Mouse (Mus musculus) right cerebral cortex, postnatal 4 days (tissue): Measurements from ENCODE around the gene Mob3b.

ENCODE experiments used
- DNase-seq: peaks from one replicate; pipeline ENCODE4 v3.0.0-alpha.2; 2022

Mob3b gene

DNA sequence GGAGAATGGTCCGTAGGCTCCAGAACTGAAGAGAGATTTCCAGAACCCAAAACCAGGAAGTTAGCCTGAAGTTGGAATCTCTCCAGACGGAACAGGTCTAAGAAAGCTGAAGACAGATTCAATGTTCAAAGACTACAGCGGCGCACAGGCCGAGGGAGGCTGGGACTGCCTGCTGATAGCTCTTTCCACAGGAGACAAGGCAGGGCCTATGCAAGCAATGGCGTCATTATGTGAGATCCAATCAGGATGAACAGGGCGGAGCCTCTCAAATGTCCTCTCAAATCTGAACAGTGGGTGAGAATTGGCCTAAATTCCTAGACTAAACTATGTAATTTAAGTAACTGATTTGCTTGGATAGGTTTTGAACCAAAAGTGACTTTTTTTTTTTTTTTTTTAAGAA, 160.7 kb downstream of the Mob3b start:
- no peak for DNase-seq

DNA sequence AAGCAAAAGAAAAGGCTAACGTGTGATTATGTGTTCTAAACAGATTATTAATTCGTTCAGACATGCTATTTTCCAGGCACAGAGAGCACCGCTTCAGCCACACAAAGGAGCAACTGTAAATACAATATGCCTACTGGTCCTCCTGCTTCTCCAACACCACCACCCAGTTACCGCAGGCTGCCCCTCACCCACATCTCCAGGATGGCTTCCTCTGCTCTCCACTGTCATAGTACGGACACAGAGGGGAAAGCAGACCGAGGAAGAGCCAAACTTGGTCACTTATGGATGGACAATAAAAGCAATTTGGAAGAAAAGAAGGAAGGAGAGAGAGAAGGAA, 163.7 kb downstream of the Mob3b start:
- peak; percentile 14 for DNase-seq

GRCm38 (mm10) chr4:34992866-34993638, 164.2 kb downstream of the Mob3b start:
- peak; percentile 23 for DNase-seq

DNA sequence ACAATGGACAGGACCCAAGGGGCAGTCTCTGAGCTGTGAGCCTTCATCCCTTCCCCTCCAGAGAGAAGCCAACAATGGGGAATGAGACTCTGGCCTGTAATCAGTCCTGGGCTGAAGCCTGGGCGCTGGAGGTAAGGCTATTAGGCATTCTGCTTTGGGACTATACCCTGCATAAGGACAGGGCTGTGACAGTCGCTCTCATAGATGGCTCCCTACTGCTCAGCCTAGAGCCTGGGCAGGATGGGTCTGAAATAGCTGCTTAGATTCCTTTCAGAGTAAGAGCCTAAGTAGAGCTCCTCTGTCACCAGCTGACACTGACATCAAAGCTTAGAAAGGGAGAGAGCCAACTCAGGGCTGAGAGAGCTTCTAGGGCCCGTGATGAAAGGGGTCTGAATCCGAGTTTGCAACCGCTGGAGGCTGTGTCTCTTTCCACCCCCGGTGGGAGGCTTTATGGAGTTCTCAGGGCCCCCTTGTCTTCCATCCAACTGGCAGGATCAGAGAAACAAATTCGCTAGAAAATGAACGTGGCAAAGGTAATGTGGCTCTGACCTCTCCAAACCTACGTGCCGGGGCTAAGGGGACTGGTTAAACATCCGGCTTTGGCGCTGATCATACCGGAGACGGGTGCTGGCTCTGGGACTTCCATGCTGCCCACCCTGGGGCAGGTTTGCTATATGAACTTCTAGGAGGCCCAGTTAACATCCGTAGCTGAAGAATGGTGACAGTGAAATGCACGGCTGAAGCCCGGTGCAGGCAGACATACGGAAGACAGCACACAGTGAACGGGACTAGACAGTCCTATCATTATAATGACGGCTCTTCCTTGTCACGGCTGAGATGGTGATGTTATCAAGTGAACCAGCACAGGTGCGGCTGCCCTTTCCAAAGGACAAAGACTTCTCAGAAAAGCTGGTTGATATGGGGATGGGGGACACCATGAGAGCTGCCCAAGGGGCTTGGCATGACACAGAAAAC, 165.1 kb downstream of the Mob3b start:
- DNase-seq, result no peak

- no peak for DNase-seq
Observed at GRCm38 (mm10) chr4:34991116-34991515, 166.2 kb downstream of the Mob3b start.

- DNase-seq, result no peak
Observed at GRCm38 (mm10) chr4:34990659-34991058, 166.6 kb downstream of the Mob3b start.

- no peak for DNase-seq
Observed at GRCm38 (mm10) chr4:34987568-34987967, 169.7 kb downstream of the Mob3b start.

DNA sequence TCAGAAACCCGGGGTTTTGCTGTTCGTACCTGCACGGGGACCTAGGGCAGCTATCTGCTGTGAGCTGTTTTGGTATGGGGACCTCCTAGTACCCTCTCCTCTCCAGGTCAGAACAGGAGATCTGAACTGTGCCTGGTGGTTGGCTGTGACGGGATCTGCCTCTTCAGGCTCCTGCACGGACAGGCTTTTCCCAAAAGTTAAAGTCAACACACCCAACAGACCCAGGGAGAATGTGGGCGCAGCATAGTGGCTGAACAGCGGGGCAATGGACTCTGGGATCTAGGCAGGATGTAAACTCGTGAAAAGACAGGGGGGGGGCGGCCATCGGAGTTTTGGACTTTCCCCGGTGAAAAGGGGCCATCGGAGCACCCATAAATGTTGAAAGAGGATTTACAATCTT, 170.2 kb downstream of the Mob3b start:
- no peak for DNase-seq

- DNase-seq, result no peak
Observed at GRCm38 (mm10) chr4:34986647-34987046, 170.6 kb downstream of the Mob3b start.

DNA sequence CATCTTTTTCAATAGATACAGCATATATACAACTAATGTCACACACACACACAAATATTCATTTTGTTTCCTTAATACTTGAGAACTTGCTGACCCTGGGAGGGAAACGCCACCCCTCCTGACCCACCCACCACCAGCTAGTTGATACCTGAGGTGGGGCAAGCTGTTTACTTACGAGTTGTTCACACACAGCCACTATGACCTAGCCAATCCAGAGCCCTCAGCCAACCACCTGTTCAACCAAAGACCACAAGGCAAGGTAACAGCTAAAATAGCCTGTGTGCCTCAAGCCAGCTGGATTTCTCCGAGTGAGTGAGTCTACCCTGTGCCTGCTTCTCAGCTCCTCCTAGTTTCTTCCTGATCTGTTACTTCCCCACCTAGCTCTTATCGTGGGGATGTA, 172.9 kb downstream of the Mob3b start:
- DNase-seq, result no peak

GRCm38 (mm10) chr4:34983511-34983910, 173.8 kb downstream of the Mob3b start:
- no peak for DNase-seq

- no peak for DNase-seq
Observed at GRCm38 (mm10) chr4:34981301-34982172, 175.7 kb downstream of the Mob3b start.

DNA sequence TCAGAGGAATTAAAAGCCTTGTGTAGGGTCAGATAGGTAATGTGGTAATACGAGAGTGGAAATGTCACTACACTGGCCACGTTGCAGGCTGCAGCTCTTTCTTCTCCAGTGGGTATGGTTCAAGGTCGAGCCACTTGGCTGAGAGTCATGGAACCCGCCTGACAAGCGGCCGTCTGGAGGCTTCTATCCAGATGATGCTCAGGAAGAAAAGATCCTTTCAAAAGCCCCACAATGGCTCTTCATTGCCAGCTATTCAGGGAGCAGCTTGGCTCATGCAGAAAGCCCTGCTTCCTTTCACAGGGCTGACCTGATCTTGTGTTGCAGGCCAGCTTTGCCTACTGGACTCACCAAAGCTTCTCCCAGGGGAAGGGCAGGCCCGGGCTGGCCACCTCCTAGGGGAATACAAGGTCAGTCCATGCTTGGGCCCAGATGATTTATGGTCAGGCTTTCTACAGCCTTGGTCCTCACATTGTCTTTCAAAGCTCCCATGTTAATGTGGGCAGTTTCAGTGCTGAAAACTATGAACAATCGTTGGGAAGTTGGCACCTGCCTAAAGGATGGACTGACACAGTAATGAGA, 176.7 kb downstream of the Mob3b start:
- no peak for DNase-seq

DNA sequence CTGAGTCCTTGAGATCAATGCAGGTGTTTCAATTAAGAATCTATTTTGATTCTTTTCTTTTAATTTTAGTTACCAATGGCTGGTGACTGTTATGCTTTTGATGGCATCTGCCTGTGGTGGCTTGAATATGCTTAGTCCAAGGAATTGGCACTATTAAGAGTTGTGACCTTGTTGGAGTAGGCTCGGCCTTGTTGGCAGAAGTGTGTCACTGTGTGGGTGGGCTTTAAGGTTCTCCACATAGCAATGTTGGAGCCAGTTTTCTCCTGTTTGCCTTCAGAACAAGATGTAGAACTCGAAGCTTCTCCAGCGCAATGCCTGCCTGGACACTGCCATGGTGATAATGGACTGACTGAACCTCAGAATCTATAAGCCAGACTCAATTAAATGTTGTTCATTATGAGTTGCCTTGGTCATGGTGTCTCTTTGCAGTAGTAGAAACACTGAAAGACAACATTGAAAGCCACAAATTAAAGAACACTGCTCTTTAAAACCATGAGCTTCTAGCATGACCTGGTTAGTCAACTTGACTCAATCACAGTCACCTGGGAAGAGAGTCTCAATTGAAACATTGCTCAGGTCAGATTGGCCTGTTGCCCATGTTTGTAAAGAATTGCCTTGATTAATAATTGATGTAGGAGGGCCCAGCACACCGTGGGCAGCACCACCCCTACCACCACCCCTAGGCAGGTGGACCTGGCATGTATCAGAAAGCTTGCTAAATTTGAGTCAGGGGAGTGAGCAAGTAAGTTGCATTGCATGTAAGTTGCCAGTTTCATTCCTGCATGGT, 180.2 kb downstream of the Mob3b start:
- no peak for DNase-seq

DNA sequence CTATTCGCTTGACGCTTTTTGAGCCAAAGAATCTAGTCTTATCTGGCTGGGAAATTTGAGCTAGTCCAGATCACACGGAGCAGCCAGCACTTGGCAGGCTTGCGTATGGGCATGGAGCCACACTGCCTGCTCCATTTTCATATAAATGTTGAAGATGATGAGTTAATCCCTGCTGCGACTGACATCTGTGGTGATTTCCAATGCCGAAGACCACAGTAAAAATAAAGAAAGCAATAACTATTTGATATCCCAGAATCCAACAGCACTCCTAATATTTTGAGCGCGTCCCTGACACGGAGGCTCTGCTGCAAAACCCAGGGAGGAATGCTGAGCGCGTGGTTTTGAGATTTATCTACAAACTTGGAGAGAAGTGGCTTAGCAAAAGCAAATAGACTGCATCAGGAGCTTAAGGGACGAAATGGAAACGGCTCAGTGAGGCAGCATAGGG, 180.9 kb downstream of the Mob3b start:
- DNase-seq, result peak; percentile 63

DNA sequence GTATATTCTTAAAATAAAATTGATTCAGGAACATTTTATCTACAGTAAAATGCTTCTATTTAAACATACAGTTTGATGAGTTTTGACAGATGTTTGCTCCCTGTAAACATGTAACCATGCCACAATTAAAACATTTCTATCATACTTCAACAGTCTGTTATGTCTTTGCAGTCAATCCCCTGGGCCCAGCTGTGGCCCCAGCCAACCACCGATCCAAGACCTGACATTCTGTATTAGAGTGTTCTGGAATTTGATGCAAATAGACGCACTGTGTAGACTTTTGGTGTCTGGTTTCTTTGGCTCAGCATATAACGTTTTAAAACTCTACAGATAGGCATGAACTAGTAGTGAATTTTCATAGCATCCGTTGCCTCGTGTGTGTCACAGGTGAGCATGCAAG, 182.5 kb downstream of the Mob3b start:
- DNase-seq, result no peak

GRCm38 (mm10) chr4:34967541-34967940, 189.7 kb downstream of the Mob3b start:
- DNase-seq, result no peak

- no peak for DNase-seq
Observed at GRCm38 (mm10) chr4:34966336-34966957, 190.8 kb downstream of the Mob3b start.

DNA sequence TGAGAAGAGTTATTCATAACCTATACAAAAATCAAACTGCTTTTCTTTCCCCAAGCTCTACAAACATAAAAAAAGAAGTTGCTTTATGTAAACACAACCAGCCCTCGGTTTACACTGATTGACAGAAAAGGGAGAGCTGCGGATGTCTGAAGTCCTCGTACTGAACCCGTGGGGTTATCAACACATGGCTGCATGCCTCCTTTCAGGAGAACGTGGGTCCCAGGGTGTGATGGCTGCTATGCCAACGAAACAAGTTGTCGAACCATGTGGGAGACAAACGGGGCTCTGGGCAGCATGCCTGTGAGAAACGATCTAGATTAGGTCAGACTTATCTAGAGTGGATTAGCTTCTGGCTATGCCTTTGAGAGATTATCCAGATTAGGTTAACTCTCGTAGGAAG, 192.4 kb downstream of the Mob3b start:
- DNase-seq, result no peak

GRCm38 (mm10) chr4:34963999-34964398, 193.3 kb downstream of the Mob3b start:
- no peak for DNase-seq
